Mouse (Mus musculus) ovary, postnatal 14 days (tissue): ENCODE results near the gene Rgs8.
A peak's percentile ranks its signal among the peaks of the same experiment; 100 is the strongest.

ENCODE experiments used
- DNase-seq: peaks from one replicate; pipeline ENCODE4 v3.0.0; 2022; ENCODE audit warnings: low spot score

Gene Rgs8

GRCm38 (mm10) chr1:153708626-153709025, 55.8 kb downstream of the Rgs8 start:
- DNase-seq, result no peak

GRCm38 (mm10) chr1:153709451-153709850, 56.6 kb downstream of the Rgs8 start:
- no peak for DNase-seq

- no peak for DNase-seq
Measured at GRCm38 (mm10) chr1:153711544-153712262, 58.9 kb downstream of the Rgs8 start.

GRCm38 (mm10) chr1:153712633-153713032, 59.8 kb downstream of the Rgs8 start:
- no peak for DNase-seq

- DNase-seq, result no peak
Measured at GRCm38 (mm10) chr1:153717990-153718389, 65.2 kb downstream of the Rgs8 start.

GRCm38 (mm10) chr1:153720935-153721334, 68.1 kb downstream of the Rgs8 start:
- no peak for DNase-seq

GRCm38 (mm10) chr1:153721565-153722310, 68.9 kb downstream of the Rgs8 start:
- DNase-seq, result no peak

GRCm38 (mm10) chr1:153723426-153723825, 70.6 kb downstream of the Rgs8 start:
- no peak for DNase-seq

- DNase-seq, result no peak
Measured at GRCm38 (mm10) chr1:153726636-153727035, 73.8 kb downstream of the Rgs8 start.

GRCm38 (mm10) chr1:153729806-153730205, 77.0 kb downstream of the Rgs8 start:
- no peak for DNase-seq

- DNase-seq, result no peak
Measured at GRCm38 (mm10) chr1:153730671-153731070, 77.8 kb downstream of the Rgs8 start.

- DNase-seq, result no peak
Measured at GRCm38 (mm10) chr1:153733181-153733580, 80.4 kb downstream of the Rgs8 start.

- DNase-seq, result no peak
Measured at GRCm38 (mm10) chr1:153734866-153735265, 82.0 kb downstream of the Rgs8 start.

- DNase-seq, result no peak
Measured at GRCm38 (mm10) chr1:153736096-153736495, 83.3 kb downstream of the Rgs8 start.

GRCm38 (mm10) chr1:153737101-153738085, 84.6 kb downstream of the Rgs8 start:
- DNase-seq, result no peak

GRCm38 (mm10) chr1:153739437-153740015, 86.7 kb downstream of the Rgs8 start:
- no peak for DNase-seq

- peak; percentile 64 for DNase-seq
Measured at GRCm38 (mm10) chr1:153740145-153740544, 87.3 kb downstream of the Rgs8 start, which contains the start of gene Rgs16. TSS of gene Rgs16 (plus strand) at chr1:153740349.

- DNase-seq, result no peak
Measured at GRCm38 (mm10) chr1:153740775-153741400, 88.1 kb downstream of the Rgs8 start.

GRCm38 (mm10) chr1:153741551-153742316, 88.9 kb downstream of the Rgs8 start:
- no peak for DNase-seq

GRCm38 (mm10) chr1:153742374-153743155, 89.7 kb downstream of the Rgs8 start:
- peak; percentile 68 for DNase-seq
